Mouse (Mus musculus): Measurements from ENCODE around the gene Hpse. TPM values are rescaled to one million over a fixed set of nuclear protein-coding genes. Genes with fewer than 3 reads are reported as not detected.
A peak's percentile ranks its signal among the peaks of the same experiment; 100 is the strongest.

Gene Hpse
- total RNA-seq, 2 experiments from 2014 or later: 0.69 to 0.70 TPM

DNA sequence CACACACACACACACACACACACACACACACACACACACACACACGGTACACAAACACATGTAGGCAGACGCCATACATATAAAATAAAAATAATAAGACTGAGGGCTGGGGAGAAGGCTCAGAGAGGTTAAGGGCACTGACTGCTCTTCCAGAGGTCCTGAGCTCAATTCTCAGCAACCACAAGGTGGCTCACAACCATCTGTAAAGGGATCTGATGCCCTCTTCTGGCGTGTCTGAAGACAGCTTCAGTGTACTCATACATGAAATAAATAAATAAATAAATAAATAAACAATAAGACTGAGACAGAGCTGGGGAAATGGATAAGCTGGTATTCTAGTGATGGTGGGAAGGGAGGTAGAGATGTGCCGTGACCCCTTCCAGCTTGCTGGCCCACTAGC, 33.9 kb downstream of the Hpse start:
- no peak for DNase-seq

DNA sequence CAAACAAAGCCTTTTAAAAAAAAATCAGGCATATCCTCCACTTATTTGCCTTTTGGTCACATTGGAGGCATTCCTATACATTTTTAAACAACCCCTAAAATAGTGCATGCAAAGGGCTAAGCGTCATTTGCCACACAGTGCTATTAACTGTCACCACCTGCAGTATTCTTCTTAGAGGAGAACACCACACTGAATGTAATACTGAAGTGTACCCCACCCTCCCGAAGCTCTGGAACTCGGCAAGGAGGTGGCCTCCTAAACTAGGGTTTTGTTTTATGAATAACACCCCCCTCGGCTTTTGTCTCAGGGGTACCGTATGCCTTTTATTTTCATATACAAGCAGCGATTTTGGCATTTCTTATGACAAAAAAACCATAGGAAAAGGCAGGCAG, 39.0 kb downstream of the Hpse start:
- DNase-seq: no peak

DNA sequence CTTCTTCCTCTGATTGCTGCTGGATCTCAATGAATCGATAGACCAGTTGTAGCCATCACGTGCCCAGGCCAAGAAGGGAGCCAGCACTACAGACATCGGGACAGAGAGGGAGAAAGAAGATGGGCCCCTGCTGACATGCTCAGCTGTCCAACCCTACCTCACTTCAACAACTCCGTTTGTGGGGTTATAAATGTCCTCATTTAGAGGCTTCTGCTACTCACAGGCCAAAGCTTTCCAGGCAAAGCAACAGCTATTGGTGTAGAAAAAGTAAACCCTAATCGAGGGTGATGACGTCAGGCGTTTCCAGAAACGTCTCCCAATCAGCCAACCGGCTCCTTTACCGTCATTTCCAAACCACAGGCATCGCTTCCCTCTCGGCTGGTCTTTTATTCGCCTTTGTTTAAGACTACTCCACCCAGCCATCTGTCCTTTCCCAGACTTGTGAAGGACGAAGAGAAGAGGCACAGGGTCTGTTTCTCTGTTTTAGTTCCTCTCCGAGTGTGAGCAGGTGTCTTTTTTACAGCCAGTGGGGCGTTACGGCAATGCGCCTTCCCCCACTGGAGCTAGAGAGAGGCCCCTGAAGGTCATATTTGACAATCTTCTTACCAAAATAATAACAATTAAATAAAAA, 39.5 kb downstream of the Hpse start:
- no peak for DNase-seq

DNA sequence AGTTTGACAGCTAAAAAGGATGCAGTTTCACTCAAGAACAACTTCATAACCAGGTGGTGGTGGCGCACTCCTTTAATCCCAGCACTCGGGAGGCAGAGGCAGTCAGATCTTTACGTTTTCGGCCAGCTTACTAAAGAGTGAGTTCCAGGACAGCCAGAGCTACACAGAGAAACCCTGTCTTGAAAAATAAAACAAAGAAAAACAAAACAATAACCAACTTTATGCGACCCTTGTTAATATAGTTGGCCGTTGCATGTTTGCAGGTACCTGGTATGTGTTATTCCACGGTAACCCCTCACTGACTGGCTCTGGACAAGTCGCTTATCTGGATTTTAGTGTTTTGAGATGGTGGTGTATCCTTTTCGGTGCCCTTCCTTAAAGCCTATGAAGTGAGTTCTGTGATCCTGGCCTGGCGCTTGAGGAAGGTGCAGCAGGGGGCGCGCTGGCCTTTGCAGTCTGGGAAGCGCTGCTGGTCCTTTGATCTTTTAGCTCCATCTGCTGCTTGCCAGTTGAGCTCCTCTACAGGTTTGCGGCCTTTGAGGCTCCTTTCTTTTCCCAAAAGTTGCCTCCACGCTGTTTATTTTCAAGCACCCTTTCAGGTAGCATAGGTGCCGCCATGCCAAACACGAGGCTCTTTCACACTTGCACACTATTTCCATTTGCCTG, 44.7 kb downstream of the Hpse start, which contains the start of gene Coq2:
Gene Coq2 (minus strand): TSS at position 430 of the 666 bp plus-strand sequence.
- DNase-seq: peak; percentile 83

DNA sequence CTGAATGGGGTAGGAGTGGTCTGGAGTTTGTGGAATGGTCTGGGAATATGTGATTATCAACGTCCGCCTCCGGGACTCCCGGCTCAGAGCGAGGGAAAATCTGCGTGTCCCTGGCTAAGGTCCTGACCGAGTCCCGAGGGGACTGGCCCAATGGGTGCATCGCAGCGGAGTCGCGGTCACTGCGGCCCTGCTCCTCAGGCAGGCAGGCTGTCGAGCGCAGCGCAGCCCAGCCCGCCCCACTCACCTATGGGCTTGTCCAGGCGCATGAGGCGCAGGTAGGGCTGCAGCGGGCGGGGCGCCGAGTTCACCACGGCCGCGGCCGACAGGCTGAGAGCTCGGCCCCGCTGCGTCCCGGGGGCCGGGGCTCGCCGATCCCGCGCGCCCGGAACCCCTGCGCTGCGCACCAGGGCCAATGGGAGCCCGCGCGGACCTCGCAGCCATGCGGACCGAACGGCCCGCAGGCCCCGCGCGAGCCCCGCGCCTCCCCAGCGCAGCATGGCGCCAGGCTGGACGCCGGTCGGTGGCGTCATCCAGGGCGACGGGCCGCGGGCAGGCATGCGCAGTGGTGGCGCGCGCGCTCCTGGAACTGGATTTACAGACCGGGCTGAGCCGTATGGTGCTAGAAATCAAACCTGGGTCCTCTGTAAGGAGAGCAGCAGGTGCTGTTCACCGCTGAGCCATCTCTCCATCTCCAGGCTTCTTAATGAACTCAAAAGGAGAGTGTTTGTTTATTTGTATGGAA, 45.6 kb downstream of the Hpse start:
- DNase-seq: peak; percentile 93

DNA sequence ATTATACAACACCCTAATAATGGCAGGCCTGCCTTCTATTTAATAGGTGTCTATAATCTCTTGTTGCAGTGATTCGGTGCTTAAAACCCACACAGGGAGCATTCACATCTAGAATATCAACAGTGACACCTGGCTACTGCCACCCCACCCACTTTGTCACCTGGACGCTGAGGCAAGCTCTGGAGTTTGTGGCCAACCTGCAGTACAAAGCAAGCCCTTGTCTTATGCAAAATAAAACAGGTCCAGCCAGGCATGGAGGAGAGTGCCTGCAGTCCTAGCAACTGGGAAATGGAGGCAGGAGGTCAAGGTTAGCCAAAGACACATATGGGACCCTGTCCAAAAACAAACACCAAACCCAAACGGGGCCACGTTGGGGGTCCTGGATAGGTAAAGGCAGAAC, 47.1 kb downstream of the Hpse start:
- DNase-seq: no peak

DNA sequence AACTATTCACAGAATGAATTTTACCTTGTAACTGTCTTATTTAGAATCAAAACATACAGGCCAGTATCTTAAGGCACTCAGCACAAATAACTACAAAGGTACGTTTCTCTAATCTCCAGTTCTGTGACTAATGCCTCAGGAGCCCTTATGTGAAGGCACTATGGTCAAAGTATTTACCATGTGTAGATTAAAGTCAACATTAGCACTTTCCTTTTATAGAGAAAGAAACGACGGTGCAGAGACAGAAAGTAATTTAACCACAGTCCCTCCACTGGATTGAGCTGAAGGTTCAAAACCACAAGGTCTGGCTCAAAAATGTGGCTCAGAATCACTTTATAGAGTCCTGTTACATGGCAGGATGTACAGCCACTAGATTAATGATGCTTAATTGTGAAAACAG, 47.6 kb downstream of the Hpse start:
- DNase-seq: no peak

DNA sequence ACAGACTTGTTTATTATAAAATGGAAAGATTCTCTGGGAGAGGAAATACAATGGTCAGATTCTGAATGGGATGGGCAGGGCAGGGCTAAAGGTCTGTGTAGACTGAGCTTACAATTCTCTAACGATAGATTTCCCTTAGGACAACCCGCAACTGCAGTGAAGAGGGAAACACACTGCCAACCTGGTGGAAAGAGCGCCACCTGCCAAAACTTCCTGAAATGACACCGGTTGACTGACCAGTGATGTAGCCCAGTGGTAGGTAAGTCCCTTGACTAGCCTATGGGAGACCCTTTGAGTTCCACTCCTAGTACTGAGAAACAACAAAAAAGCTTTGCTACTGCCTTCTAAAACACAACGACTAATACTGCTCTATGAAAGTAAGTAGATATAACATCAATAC, 48.1 kb downstream of the Hpse start:
- DNase-seq: peak; percentile 56

DNA sequence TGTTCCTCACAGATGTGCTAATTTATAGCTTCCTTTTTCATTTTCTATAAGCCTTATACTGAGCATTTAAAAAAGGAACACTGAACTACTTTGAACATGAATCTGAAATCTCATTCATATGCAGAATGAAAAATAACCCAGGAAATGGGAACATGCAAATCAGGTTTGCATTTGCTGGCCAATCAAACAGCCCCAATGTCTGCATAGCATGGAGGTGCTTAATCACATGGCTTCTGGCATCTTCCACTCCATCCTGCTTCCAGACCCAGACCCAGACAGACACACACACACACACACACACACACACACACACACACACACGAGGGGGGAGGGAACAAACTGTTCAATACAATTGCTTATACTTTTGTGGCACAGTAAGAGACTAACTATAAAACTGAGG, 52.6 kb downstream of the Hpse start:
- DNase-seq: no peak

DNA sequence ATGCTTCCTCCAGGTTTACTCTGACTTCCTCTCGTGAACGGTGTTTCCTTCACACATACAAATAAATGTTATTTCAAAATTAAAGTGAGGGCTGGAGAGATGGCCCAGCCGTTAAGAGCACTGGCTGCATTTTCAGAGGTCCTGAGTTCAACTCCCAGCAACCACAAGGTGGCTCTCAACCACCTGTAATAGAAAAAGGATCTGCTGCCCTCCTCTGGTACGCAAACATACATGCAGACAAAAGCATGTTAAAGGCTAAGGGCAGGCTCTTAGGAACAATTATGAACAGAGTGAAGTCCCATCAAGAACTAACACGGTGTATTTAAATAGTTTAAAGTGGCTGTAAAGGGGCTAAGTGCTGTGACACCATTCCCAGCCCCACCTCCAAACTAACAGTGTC, 55.7 kb downstream of the Hpse start:
- peak; percentile 37 for DNase-seq

DNA sequence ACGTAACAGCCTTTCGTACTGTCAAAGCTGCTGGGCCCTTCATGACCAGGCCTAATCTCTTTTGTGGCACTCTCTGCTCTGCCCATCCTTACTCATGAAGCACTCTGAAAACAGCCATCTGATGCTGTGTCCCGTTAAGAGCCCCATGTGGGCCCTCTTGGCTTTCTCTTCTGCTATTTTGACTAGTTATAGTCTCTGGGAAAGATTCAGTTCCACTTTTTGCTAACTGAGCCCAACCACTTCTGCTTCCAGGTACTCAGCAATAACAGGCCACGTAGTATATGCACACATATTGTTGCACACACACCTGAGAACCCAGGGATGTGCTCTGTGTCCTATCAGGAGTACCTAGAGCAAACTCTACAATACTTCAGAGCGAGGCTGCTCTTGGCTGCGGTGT, 56.5 kb downstream of the Hpse start:
- DNase-seq: no peak

DNA sequence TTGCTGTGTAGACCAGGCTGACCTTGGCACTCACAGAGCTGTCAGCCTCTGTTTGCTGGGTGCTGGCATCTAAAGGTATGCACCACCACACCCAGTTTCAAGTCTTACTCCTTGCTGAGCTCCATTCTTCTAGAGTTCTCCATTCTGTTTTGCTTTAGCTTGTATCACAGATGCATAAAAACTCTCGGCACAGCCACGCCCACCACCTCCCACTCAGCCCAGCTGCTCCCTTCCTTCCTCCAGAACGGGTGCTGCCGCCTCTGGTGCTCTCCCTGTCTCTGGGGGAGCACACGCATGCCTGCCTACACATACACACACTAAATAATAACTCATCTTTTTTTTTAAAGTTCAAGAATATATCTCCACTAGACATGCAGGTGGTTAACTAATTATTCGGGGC, 61.1 kb downstream of the Hpse start:
- no peak for DNase-seq

DNA sequence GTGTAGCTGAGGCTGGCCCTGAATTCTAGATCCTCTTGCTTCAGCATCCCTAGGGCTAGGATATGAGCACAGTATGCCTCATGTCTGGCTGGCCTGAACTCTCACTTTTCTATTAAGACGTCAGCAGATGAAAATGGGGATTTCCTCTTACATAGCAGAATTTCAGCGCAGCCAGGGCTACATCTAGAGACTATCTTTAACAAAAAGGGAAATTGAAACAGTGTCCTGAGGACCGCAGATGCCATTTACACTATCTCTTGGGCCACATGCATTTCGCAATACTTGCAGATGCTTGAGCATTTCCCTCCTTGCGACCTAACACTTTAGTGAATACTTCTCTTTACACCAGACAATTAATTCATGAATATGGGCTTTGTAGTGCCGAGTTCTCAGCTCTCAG, 63.2 kb downstream of the Hpse start:
- DNase-seq: no peak

DNA sequence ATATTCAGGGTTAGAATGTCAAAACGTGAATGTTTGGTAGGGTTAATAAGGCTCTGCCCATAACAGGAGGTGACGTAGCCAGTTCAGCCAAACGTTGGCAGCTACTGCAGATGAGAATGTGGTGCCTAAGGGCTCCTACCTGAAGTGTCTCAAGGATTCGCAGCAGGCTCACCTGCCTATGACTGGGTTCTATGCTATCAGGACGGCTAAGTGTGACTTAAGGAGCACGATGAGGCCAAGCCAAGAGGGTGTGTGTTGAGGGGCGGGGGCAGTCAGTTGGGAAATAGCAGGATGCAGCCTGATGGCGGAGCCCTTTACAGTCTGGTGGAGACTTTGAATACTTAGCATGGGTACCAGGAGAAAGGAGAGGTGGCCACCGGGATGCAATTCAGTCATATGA, 67.2 kb downstream of the Hpse start:
- DNase-seq: no peak

DNA sequence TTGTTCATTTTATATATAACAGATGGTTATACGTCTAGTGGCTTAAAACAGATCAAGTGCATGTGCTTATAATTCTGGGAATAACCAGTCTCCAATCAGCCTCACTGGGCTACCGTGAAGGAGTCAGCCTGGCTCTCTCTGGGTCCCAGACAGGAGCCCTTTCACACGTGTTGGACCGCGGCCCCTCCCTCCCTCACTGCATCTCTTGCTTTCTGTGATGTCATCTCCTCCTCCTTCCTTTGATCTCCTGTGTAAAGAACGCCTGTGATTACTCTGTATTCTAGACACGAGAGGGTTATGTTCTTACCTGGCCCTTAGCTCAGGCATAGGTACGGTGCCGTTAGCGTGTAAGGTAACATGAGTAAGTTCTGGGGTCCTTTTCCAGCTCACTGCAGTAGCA, 68.0 kb downstream of the Hpse start:
- DNase-seq: no peak

DNA sequence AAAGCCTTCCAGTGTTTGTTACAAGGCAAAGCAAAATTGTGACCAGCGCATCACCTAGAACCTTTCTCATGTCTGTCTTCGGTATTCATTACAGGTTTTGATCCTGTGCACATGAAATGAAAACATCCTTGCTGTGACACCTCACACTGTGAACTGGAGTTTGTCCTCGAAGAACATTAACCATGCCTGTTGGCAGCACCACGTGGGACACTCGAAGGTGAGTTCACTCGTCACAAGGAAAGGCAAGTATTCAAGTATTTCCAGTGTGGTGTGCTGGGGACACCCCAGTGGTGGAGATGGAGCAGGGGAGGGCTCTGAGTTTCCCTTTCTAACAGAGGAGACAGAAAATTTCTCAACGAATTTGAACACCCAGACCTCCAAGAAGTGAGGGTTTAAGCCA, 68.5 kb downstream of the Hpse start:
- no peak for DNase-seq

DNA sequence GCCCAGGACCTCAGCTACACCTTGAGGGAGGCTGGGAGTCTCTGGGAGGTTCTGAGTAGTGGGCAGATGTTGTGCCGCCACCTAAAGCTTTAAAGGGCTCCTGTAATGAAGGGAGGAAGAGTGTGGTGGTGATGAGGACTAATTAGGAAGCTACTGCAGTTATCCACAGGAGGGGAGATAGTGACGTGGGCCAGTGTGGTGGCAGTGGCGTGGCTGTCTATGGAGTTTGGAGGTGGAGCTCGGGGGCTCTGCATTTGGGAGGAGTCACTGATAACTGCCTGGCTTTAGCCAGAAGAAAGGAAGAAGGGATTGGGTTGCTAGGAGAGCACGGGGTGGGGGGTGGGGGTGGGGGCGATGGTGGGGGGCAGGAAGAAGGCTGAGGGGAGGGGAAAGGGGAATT, 71.0 kb downstream of the Hpse start:
- no peak for DNase-seq

DNA sequence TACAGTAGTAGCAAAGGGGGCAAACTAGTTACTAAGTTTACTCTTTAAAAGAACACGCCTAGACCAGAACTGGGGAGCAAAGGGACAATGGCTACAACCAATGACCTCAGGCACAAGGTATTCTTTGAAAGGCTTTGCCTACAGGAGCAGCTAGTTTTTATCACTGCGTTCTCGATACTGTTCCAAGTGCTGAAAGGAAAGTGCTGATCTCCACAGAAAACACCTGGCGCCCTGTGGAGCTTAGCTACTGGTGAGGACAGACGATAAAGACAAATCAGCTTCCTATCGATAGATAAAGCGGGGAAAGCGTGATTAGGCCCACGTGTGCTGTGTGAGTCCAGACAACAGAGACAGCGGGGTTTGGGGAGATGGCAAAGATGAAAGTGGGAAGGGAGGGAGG, 71.5 kb downstream of the Hpse start:
- no peak for DNase-seq

DNA sequence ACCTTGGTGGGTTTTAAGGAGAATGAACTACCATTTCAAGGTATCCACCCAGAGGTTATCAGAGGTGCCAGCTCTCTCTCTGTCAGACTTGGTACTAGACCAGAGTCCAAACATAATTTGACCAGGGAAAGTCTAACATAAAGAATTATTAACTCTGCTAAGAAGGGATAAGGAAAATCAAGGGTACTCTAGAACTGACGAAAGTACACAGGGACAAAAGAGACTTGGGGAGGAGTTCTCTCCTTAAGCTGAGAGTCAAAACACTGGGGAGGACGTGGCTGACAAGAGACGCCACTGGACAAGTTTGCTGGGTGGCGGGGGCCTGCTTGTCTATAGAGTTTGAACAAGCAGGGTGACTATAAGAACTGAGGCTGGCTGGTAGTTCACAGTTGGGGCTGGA, 73.0 kb downstream of the Hpse start:
- no peak for DNase-seq

DNA sequence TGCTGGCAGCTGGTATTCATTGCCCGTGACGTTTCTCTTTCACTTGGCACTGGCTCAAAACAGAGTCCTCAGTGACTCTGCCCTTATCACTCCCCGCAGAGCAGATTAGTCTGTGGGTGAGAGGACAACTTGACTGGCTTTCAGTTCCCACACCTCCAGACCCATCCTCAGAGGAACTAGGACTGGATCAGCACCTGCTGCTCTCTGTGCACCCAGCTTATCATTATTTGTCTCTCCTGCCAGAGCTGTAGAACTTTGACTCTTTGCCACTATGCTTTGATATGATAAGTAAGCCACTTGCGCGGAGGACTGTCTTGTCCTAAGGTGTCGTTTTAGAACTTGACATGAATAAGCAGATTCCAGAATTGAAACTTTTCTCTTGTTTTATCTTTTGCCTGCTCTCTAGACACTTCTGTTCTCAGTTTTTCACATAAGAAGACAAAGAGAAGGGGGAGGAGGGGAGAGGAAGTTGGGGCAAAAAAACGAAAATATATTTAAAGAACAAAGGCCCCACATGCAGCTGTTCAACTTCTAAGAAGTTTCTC, 75.5 kb downstream of the Hpse start:
- peak; percentile 25 for DNase-seq

DNA sequence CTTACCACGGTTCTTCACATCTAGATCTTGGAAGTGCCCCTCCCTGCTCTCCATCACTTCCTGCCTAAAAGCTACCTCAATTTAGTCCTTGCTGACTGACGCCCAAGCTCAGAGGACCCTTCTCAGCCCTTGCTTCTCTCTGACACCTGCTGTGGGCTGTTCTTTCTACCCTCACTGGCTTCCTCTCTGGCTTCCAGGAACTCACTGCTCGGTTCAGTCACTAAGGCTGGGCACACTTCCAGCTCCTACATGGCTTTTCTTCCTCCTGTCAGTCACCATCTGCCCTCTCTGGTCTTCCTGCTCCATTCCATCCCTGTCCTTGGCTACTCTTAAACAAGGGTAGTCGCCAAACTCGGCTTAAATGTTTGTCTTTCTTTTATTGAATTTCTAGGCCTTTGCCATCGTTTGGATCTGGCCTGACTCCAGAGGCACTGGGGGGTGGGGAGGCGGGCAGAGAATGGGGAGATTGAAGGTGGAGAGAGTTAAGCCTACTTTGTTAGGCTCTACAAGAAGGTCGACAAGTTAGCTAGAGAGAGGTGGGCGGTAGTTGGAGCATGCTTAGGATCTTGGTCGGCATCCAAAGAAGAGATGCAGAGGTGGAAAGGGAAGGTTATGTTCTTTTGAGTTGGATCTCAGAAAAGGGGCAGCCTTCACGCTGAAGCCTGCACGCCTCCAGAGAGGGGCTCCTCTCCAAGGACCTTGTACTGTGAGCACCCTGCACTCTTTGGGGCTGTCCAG, 76.1 kb downstream of the Hpse start:
- DNase-seq: peak; percentile 26

DNA sequence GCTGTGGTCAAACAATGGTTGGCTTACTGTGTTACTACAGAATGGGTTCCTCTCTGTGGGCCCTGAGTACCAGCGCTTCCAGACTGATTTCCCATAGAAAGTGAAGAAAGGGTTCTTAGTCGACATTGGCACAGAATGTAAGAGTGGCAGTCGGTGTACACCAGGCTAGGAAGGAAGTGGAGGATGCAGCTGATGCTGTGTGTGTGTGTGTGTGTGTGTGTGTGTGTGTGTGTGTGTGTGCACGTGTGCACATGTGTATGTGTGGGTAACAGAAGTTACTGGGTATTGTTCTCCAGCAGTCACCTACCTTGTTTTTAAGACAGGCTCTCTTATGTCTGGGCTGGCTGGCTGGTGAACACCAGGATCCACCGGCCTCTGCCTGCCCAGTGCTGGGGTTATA, 77.2 kb downstream of the Hpse start:
- DNase-seq: no peak

DNA sequence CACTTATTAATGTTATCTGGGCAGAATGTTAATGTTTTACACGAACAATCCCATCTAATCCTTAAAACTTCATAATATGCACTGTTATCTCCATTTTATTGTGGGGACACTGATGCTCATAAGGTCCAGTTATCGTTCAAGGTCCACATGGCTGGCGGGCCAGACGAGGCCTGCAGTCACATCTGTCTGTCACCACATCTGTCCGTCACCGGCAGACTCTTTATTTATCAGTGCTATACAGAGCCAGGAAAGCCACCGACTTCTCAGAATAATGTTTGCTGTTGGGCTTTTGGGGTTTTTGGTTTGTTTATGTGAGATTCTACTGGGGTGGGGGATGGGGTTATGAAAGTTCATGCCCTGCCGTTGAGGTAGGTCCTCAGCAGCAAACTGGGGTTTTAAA, 81.0 kb downstream of the Hpse start:
- DNase-seq: no peak

All from heart, postnatal 4 days (tissue).